Mouse (Mus musculus) cerebellum, adult 8-10 months (tissue): ENCODE measurements around the gene Ap1s2.
A peak's percentile ranks its signal among the peaks of the same experiment; 100 is the strongest.

Experiments used
- DNase-seq: peaks from one replicate; pipeline ENCODE4 v3.0.0; 2022

Gene Ap1s2

GRCm38 (mm10) chrX:163908337-163909250 is at the start of gene Ap1s2:
Gene Ap1s2 (plus strand): TSS chrX:163909017.
- peak; percentile 90 for DNase-seq

GRCm38 (mm10) chrX:163867711-163868379 is 41.0 kb upstream of the Ap1s2 start:
- DNase-seq: no peak

- DNase-seq: no peak
These were observed 40.0 kb upstream of the Ap1s2 start for GRCm38 (mm10) chrX:163868659-163869278.

- DNase-seq: no peak
These were observed 32.9 kb upstream of the Ap1s2 start for GRCm38 (mm10) chrX:163875932-163876331.

GRCm38 (mm10) chrX:163876636-163877035 is 32.2 kb upstream of the Ap1s2 start:
- no peak for DNase-seq

GRCm38 (mm10) chrX:163879039-163879438 is 29.8 kb upstream of the Ap1s2 start:
- DNase-seq: no peak

- DNase-seq: peak; percentile 19
These were observed 29.4 kb upstream of the Ap1s2 start for GRCm38 (mm10) chrX:163879461-163879860.

GRCm38 (mm10) chrX:163885539-163885981 is 23.3 kb upstream of the Ap1s2 start:
- DNase-seq: no peak

GRCm38 (mm10) chrX:163897354-163897753 is 11.5 kb upstream of the Ap1s2 start:
- no peak for DNase-seq

GRCm38 (mm10) chrX:163899431-163900020 is 9.3 kb upstream of the Ap1s2 start:
- DNase-seq: no peak

- no peak for DNase-seq
These were observed 2.0 kb upstream of the Ap1s2 start for GRCm38 (mm10) chrX:163906861-163907260.

- DNase-seq: no peak
These were observed 847 bp upstream of the Ap1s2 start for GRCm38 (mm10) chrX:163908003-163908336.

GRCm38 (mm10) chrX:163909381-163909780 is 564 bp downstream of the Ap1s2 start:
- DNase-seq: peak; percentile 46

- peak; percentile 12 for DNase-seq
These were observed 4.0 kb downstream of the Ap1s2 start for GRCm38 (mm10) chrX:163912791-163913190.

- no peak for DNase-seq
These were observed 20.7 kb downstream of the Ap1s2 start for GRCm38 (mm10) chrX:163929550-163929949.

- no peak for DNase-seq
These were observed 25.9 kb downstream of the Ap1s2 start for GRCm38 (mm10) chrX:163934731-163935130.

GRCm38 (mm10) chrX:163938587-163938986 is 29.8 kb downstream of the Ap1s2 start:
- no peak for DNase-seq

GRCm38 (mm10) chrX:163944381-163944780 is 35.6 kb downstream of the Ap1s2 start:
- no peak for DNase-seq

GRCm38 (mm10) chrX:163951618-163952017 is 42.8 kb downstream of the Ap1s2 start:
- no peak for DNase-seq

GRCm38 (mm10) chrX:163957381-163957780 is 48.6 kb downstream of the Ap1s2 start:
- DNase-seq: no peak

GRCm38 (mm10) chrX:163957803-163958466 is 49.1 kb downstream of the Ap1s2 start:
- DNase-seq: peak; percentile 21

GRCm38 (mm10) chrX:163958467-163958875 is 49.7 kb downstream of the Ap1s2 start, which contains the start of gene Zrsr2:
Gene Zrsr2 (minus strand): TSS chrX:163958661.
- DNase-seq: peak; percentile 63

GRCm38 (mm10) chrX:163981092-163981491 is 72.3 kb downstream of the Ap1s2 start:
- DNase-seq: no peak
